Mouse (Mus musculus): ENCODE results near the gene Rims1. TPM values are rescaled to one million over a fixed set of nuclear protein-coding genes. Genes with fewer than 3 reads are reported as not detected.

Rims1 gene
- polyA plus RNA-seq, 1 experiment from 2014 or later: 2.8 TPM

GRCm38 (mm10) chr1:22594841-22595240, 211.0 kb downstream of the Rims1 start:
- ATAC-seq (ENCODE audit: insufficient read depth, low FRiP score, low TSS enrichment): no peak
- Histone ChIP-seq H3K4me2 (ENCODE audit: low read depth) (no peak overlapping the region), H3K36me3 (ENCODE audit: control insufficient read depth, insufficient read depth, low read length) (no peaks in the 10 kb centered on the region), H3K27me3 (ENCODE audit: control insufficient read depth, insufficient read depth, low read length) (no peaks in the 10 kb centered on the region), H3K4me1 (ENCODE audit: control insufficient read depth, insufficient read depth, low read length) (no peaks in the 10 kb centered on the region), H3K4me3 (ENCODE audit: low read depth, low read length) (no peak overlapping the region), H3K9ac (ENCODE audit: low read length) (no peak overlapping the region), H3K9me3 (ENCODE audit: control insufficient read depth, low read length) (no peaks in the 10 kb centered on the region), H3K27ac (ENCODE audit: low read depth, low read length) (no peak overlapping the region)
- no peak for DNase-seq (ENCODE audit: low spot score)

GRCm38 (mm10) chr1:22587859-22588383, 217.9 kb downstream of the Rims1 start:
- Histone ChIP-seq H3K9ac (ENCODE audit: low read length) (no peak overlapping the region), H3K4me1 (ENCODE audit: control insufficient read depth, insufficient read depth, low read length) (no peaks in the 10 kb centered on the region), H3K27me3 (ENCODE audit: control insufficient read depth, insufficient read depth, low read length) (no peaks in the 10 kb centered on the region), H3K9me3 (ENCODE audit: control insufficient read depth, low read length) (no peaks in the 10 kb centered on the region), H3K36me3 (ENCODE audit: control insufficient read depth, insufficient read depth, low read length) (no peaks in the 10 kb centered on the region), H3K4me2 (ENCODE audit: low read depth) (no peak overlapping the region), H3K27ac (ENCODE audit: low read depth, low read length) (no peak overlapping the region), H3K4me3 (ENCODE audit: low read depth, low read length) (no peak overlapping the region)
- DNase-seq (ENCODE audit: low spot score): no peak
- ATAC-seq (ENCODE audit: insufficient read depth, low FRiP score, low TSS enrichment): no peak
- WGBS: 79% methylated on average over 7 of the region's 7 CpGs

- H3K9me3 ChIP-seq (ENCODE audit: control insufficient read depth, low read length): no peaks in the 10 kb centered on the region
- H3K27ac ChIP-seq (ENCODE audit: low read depth, low read length): no peak overlapping the region
- 84% methylated on average over 3 of the region's 3 CpGs for WGBS
- H3K4me1 ChIP-seq (ENCODE audit: control insufficient read depth, insufficient read depth, low read length): no peaks in the 10 kb centered on the region
- no peak for DNase-seq (ENCODE audit: low spot score)
- no peak overlapping the region for H3K4me3 ChIP-seq (ENCODE audit: low read depth, low read length)
- no peak overlapping the region for H3K9ac ChIP-seq (ENCODE audit: low read length)
- H3K27me3 ChIP-seq (ENCODE audit: control insufficient read depth, insufficient read depth, low read length): no peaks in the 10 kb centered on the region
- H3K4me2 ChIP-seq (ENCODE audit: low read depth): no peak overlapping the region
- no peak for ATAC-seq (ENCODE audit: insufficient read depth, low FRiP score, low TSS enrichment)
- no peaks in the 10 kb centered on the region for H3K36me3 ChIP-seq (ENCODE audit: control insufficient read depth, insufficient read depth, low read length)
Observed at GRCm38 (mm10) chr1:22585560-22585959, 220.2 kb downstream of the Rims1 start.

- Histone ChIP-seq H3K4me2 (ENCODE audit: low read depth) (no peak overlapping the region), H3K4me1 (ENCODE audit: control insufficient read depth, insufficient read depth, low read length) (no peaks in the 10 kb centered on the region), H3K27me3 (ENCODE audit: control insufficient read depth, insufficient read depth, low read length) (no peaks in the 10 kb centered on the region), H3K36me3 (ENCODE audit: control insufficient read depth, insufficient read depth, low read length) (no peaks in the 10 kb centered on the region), H3K27ac (ENCODE audit: low read depth, low read length) (no peak overlapping the region), H3K9me3 (ENCODE audit: control insufficient read depth, low read length) (no peaks in the 10 kb centered on the region), H3K4me3 (ENCODE audit: low read depth, low read length) (no peak overlapping the region), H3K9ac (ENCODE audit: low read length) (no peak overlapping the region)
- ATAC-seq (ENCODE audit: insufficient read depth, low FRiP score, low TSS enrichment) (no peak), DNase-seq (ENCODE audit: low spot score) (no peak)
- 86% methylated on average over 3 of the region's 3 CpGs for WGBS
Observed at GRCm38 (mm10) chr1:22579470-22579869, 226.3 kb downstream of the Rims1 start.

- no peaks in the 10 kb centered on the region for H3K36me3 ChIP-seq (ENCODE audit: control insufficient read depth, insufficient read depth, low read length)
- no peak overlapping the region for H3K9ac ChIP-seq (ENCODE audit: low read length)
- no peaks in the 10 kb centered on the region for H3K27me3 ChIP-seq (ENCODE audit: control insufficient read depth, insufficient read depth, low read length)
- no peaks in the 10 kb centered on the region for H3K9me3 ChIP-seq (ENCODE audit: control insufficient read depth, low read length)
- no peak overlapping the region for H3K4me2 ChIP-seq (ENCODE audit: low read depth)
- H3K4me3 ChIP-seq (ENCODE audit: low read depth, low read length): no peak overlapping the region
- H3K27ac ChIP-seq (ENCODE audit: low read depth, low read length): no peak overlapping the region
- no peaks in the 10 kb centered on the region for H3K4me1 ChIP-seq (ENCODE audit: control insufficient read depth, insufficient read depth, low read length)
- ATAC-seq (ENCODE audit: insufficient read depth, low FRiP score, low TSS enrichment): no peak
- no peak for DNase-seq (ENCODE audit: low spot score)
- 94% methylated on average over 1 of the region's 1 CpGs for WGBS
Observed at GRCm38 (mm10) chr1:22572720-22573119, 233.1 kb downstream of the Rims1 start.

- Histone ChIP-seq H3K4me1 (ENCODE audit: control insufficient read depth, insufficient read depth, low read length) (no peaks in the 10 kb centered on the region), H3K4me3 (ENCODE audit: low read depth, low read length) (no peak overlapping the region), H3K9me3 (ENCODE audit: control insufficient read depth, low read length) (no peaks in the 10 kb centered on the region), H3K4me2 (ENCODE audit: low read depth) (no peak overlapping the region), H3K27ac (ENCODE audit: low read depth, low read length) (no peak overlapping the region), H3K27me3 (ENCODE audit: control insufficient read depth, insufficient read depth, low read length) (no peaks in the 10 kb centered on the region), H3K36me3 (ENCODE audit: control insufficient read depth, insufficient read depth, low read length) (no peaks in the 10 kb centered on the region), H3K9ac (ENCODE audit: low read length) (no peak overlapping the region)
- ATAC-seq (ENCODE audit: insufficient read depth, low FRiP score, low TSS enrichment) (no peak), DNase-seq (ENCODE audit: low spot score) (no peak)
- WGBS: 88% methylated on average over 1 of the region's 1 CpGs
Observed at GRCm38 (mm10) chr1:22546273-22546672, 259.5 kb downstream of the Rims1 start.

GRCm38 (mm10) chr1:22538129-22538528, 267.7 kb downstream of the Rims1 start:
- no peak for DNase-seq (ENCODE audit: low spot score)
- Histone ChIP-seq H3K4me2 (ENCODE audit: low read depth) (no peak overlapping the region), H3K4me1 (ENCODE audit: control insufficient read depth, insufficient read depth, low read length) (no peaks in the 10 kb centered on the region), H3K27ac (ENCODE audit: low read depth, low read length) (no peak overlapping the region), H3K9ac (ENCODE audit: low read length) (no peak overlapping the region), H3K4me3 (ENCODE audit: low read depth, low read length) (no peak overlapping the region), H3K9me3 (ENCODE audit: control insufficient read depth, low read length) (no peaks in the 10 kb centered on the region), H3K27me3 (ENCODE audit: control insufficient read depth, insufficient read depth, low read length) (no peaks in the 10 kb centered on the region; the same call in 1 of the 2 replicates), H3K36me3 (ENCODE audit: control insufficient read depth, insufficient read depth, low read length) (no peaks in the 10 kb centered on the region)
- no peak for ATAC-seq (ENCODE audit: insufficient read depth, low FRiP score, low TSS enrichment)
- 75% methylated on average over 7 of the region's 7 CpGs for WGBS

- Histone ChIP-seq H3K9me3 (ENCODE audit: control insufficient read depth, low read length) (no peaks in the 10 kb centered on the region), H3K9ac (ENCODE audit: low read length) (no peak overlapping the region), H3K4me1 (ENCODE audit: control insufficient read depth, insufficient read depth, low read length) (no peaks in the 10 kb centered on the region), H3K36me3 (ENCODE audit: control insufficient read depth, insufficient read depth, low read length) (no peaks in the 10 kb centered on the region), H3K4me2 (ENCODE audit: low read depth) (no peak overlapping the region), H3K4me3 (ENCODE audit: low read depth, low read length) (no peak overlapping the region), H3K27me3 (ENCODE audit: control insufficient read depth, insufficient read depth, low read length) (no peaks in the 10 kb centered on the region; the same call in 1 of the 2 replicates), H3K27ac (ENCODE audit: low read depth, low read length) (no peak overlapping the region)
- 91% methylated on average over 2 of the region's 2 CpGs for WGBS
- ATAC-seq (ENCODE audit: insufficient read depth, low FRiP score, low TSS enrichment) (no peak), DNase-seq (ENCODE audit: low spot score) (no peak)
Observed at GRCm38 (mm10) chr1:22536776-22537175, 269.0 kb downstream of the Rims1 start.

- ATAC-seq (ENCODE audit: insufficient read depth, low FRiP score, low TSS enrichment): no peak
- no peak overlapping the region for H3K4me2 ChIP-seq (ENCODE audit: low read depth)
- WGBS: 72% methylated on average over 4 of the region's 4 CpGs
Observed at GRCm38 (mm10) chr1:22535049-22535448, 270.7 kb downstream of the Rims1 start.

More at GRCm38 (mm10) chr1:22535049-22535448, 270.7 kb downstream of the Rims1 start:
- Histone ChIP-seq H3K27me3 (ENCODE audit: control insufficient read depth, insufficient read depth, low read length) (no peaks in the 10 kb centered on the region; the same call in 1 of the 2 replicates), H3K4me3 (ENCODE audit: low read depth, low read length) (no peak overlapping the region), H3K4me1 (ENCODE audit: control insufficient read depth, insufficient read depth, low read length) (no peaks in the 10 kb centered on the region), H3K36me3 (ENCODE audit: control insufficient read depth, insufficient read depth, low read length) (no peaks in the 10 kb centered on the region), H3K9ac (ENCODE audit: low read length) (no peak overlapping the region), H3K27ac (ENCODE audit: low read depth, low read length) (no peak overlapping the region), H3K9me3 (ENCODE audit: control insufficient read depth, low read length) (no peaks in the 10 kb centered on the region)
- DNase-seq (ENCODE audit: low spot score): no peak
